Mouse (Mus musculus) embryonic fibroblast, embryonic 13.5 days (primary cell): ENCODE data around the gene Cdk2ap1.

Source experiments
- CTCF ChIP-seq: IDR thresholded peaks from 2 replicates; pipeline ENCODE4 v1.5.1; 2011; ENCODE audit warnings: mild to moderate bottlenecking, control low read depth, low read length, moderate library complexity, borderline replicate concordance; ENCODE audit not compliant: insufficient read depth
- POLR2A ChIP-seq: IDR thresholded peaks from 2 replicates; pipeline ENCODE4 v1.6.1; 2011; ENCODE audit warnings: low read depth, mild to moderate bottlenecking, control low read depth, low read length, moderate library complexity

- TF ChIP-seq CTCF: no peak
- no peak for TF ChIP-seq POLR2A
These were observed 46.9 kb downstream of the Cdk2ap1 start for GRCm38 (mm10) chr5:124315941-124316340.
